Mouse (Mus musculus): ENCODE data around the gene Rab11fip4. TPM values are rescaled to one million over a fixed set of nuclear protein-coding genes. Genes with fewer than 3 reads are reported as not detected.

Rab11fip4 gene
- total RNA-seq, 2 experiments from 2014 or later, result 169 to 172 TPM

DNA sequence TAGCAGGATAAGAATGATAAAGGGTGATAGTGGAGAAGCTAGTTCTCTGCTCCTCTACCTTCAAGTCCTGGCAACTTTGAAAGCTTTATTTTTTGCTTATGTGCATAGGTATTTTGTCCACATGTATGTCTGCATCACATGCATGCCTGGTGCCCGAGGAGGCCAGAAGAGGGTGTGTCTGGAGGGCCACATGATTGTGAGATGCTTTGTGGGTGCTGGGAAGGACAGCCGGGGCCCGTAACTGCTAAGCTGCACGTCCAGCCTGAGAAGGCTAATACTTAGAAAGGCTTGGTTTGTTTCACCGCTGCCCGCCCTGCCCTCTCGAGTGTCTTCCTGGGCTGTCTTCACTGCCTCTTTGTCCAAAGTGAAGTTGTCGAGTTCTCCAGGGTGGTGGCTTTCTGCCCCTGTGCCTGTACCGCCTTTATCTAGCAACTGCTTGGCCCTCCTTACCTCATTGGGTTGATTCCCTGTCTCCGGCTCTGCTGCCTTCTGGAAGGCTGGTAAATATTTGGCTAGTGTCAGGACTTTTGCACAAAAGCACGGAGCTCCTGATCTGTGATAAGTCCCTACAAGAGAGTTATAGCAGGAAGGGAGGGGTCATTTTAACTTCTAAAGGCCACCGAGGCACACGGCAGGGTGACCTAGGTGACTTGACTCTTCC lies 123.2 kb downstream of the Rab11fip4 start:
- DNase-seq, result no peak

DNA sequence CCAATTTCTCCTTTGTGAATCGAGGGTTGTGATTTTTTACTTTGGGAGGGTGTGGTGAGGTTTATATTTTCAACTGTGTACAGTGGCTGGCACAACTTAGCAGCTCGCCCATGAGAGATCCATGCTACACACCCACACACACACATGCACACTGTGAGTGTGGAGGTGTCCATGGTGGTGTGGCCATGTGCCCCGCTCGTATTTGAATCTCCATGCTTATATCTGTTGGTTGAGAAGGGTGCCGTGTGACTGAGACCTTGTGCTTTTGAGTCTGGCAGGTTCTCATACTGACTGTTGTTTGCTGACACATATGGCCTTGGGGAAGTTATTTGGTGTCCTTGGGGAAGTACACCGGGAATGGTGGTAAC lies 123.7 kb downstream of the Rab11fip4 start:
- no peak for DNase-seq

- no peak for DNase-seq
Measured at GRCm38 (mm10) chr11:79715316-79715715, 124.3 kb downstream of the Rab11fip4 start.

- DNase-seq, result no peak
Measured at GRCm38 (mm10) chr11:79715733-79716452, 124.9 kb downstream of the Rab11fip4 start.

DNA sequence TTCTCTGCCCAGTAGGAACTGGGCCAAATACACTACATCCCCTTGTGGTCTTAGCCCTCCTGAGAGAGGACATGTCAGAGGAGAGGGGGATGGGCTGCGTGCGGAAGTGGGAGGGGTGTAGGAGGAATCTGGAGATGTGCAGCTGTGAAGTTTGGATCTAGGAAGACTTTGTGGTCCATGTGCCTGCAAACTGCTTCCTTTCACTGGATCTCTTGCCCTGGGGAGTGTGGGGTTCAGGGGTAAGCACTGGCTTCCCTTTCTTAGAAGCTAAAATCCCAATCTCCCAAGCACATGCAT lies 125.4 kb downstream of the Rab11fip4 start:
- DNase-seq, result no peak

GRCm38 (mm10) chr11:79717271-79717670 lies 126.3 kb downstream of the Rab11fip4 start:
- DNase-seq, result no peak

DNA sequence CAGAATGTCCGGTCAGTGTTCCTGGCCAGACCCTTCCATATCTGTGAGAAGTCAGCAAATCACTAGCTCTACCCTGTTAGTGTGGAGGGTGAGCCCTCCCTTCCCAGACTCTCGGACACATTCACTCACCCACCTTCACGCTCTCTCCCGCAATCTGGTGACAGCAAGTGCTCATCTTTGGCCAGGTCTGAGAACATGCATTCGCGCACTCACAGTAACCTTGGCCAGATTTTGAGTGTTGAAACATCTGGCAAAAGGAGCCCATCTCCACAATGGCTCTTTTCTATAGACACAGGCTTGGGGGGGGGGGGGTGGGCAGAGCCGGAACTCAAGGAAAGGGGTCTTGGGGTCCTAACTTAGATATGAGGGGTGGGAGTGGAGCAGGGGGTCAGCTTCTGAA lies 126.8 kb downstream of the Rab11fip4 start:
- no peak for DNase-seq

- no peak for DNase-seq
Measured at GRCm38 (mm10) chr11:79718202-79718601, 127.2 kb downstream of the Rab11fip4 start.

DNA sequence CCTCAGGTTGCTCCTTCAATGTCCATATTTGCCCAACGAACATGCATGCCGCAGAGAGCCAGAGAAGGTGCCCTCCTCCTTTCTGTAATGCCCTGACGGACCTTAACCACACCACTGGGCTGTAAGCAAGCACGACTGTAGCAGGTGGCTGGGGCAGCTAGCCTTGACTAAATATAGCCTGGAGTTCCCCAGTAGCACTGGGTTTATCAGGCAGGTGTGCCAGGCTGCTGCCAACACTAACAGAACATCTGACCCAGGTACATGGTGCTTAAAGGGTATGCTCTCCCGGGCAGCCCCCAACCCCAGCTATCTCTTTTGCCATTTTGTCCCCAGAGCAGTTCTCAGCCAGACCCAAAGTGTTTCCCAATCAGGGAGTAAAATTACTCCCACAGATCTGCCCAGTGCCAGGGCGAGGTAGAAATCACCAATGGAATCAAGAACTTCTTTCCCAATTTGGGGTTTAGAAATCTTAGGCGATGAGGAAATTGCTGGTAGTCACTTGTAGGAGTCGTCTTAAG lies 127.9 kb downstream of the Rab11fip4 start:
- DNase-seq, result no peak

DNA sequence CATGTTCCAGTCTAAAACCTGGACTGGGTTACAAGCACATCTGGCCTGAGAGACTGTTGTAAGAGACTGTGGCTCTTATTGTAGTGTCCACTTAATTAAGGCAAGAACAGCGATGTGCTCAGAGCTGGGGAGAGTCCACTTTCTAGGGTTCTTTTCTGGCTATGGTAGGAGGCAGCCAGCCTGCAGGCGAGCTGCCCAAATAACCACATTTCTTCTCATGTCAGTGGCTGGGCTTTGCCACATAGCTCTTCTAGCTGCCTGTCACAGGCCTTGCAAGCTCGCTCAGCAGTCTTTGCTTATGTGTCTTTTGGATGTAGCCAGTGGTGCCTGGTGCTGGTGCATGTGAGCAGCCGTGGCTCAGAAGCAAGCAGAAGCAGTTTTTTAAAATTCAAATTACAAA lies 129.7 kb downstream of the Rab11fip4 start:
- DNase-seq, result no peak

DNA sequence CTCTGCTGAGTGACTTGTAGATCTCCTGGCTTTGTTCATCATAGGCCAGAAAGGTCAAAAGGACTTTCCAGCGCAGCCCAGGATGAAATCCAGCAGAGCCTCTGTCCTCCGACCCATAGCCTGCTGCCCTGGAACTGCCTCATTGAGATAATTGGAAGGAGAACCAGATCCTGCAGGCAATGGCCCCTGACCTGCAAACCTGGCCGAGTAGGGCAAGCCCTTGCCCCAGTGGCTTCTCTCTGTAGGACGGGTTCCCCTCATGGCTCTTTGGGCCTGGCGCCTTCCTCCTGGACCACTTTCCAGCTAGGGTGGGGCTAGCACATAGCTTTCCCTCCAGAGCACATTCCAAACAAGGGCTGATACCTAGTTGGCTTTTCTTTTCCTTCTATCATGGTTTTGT lies 131.8 kb downstream of the Rab11fip4 start:
- no peak for DNase-seq

- DNase-seq, result no peak
Measured at GRCm38 (mm10) chr11:79725005-79725404, 134.0 kb downstream of the Rab11fip4 start.

DNA sequence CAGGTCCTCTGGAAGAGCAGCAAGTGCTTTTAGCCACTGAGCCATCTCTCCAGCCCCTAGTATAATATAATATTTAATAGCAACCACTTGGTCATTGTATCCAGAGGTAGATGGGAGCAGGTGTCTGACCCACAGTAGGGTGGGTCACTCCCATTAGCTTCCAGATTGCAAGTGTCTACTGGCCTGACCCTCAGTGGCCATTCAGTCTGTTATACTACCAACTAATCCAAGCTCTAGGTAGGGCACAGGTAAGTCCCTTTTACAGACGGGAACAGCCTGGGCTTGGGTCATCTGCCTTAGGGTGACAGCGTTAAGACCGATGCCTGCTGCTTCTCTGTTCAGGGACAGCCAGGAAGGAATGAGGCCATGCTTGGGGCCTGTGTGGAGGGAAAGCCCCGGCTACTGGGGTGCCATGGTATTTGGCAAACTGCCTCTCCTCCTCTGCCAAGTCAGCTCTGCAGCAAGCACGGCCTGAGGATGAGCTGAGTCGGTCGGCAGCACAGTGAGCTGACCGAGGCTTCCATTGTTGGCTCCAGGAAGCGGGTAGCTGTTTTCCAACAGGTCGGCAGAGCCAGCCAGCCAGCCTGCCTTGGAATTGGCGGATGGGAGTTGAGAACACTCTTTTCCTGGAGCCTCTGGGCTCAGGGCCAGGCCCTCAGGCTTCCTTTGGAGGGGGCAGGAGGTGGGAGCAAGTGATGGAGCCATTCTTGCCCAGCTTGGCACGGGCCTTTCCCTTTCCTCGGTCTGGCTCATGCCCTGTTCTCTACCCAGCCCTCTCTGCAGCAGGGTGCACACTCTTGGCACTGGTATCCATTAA lies 138.4 kb downstream of the Rab11fip4 start:
- peak; percentile 74 to 78 for DNase-seq

GRCm38 (mm10) chr11:79730462-79730861 lies 139.4 kb downstream of the Rab11fip4 start:
- no peak for DNase-seq

GRCm38 (mm10) chr11:79731476-79731875 lies 140.5 kb downstream of the Rab11fip4 start:
- DNase-seq, result no peak

DNA sequence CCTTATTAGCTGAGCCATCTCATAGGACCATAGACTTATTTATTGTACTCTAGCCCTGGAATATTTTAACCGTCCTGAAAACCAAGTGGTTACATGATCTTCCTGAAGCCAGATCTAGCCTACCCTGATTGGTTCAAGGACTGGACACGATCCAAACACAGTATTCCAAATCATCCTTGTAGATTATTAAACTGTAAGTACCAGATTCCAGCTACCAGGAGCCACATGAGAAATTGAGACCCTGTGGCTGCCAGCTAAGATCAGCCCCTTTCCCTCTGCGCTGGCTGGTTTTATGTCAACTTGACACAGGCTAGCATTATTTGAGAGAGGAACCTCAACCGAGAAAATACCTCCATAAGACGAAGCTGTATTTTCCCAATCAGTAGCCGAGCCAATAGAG lies 142.0 kb downstream of the Rab11fip4 start:
- DNase-seq, result no peak

- DNase-seq, result no peak
Measured at GRCm38 (mm10) chr11:79736232-79737006, 145.4 kb downstream of the Rab11fip4 start.

DNA sequence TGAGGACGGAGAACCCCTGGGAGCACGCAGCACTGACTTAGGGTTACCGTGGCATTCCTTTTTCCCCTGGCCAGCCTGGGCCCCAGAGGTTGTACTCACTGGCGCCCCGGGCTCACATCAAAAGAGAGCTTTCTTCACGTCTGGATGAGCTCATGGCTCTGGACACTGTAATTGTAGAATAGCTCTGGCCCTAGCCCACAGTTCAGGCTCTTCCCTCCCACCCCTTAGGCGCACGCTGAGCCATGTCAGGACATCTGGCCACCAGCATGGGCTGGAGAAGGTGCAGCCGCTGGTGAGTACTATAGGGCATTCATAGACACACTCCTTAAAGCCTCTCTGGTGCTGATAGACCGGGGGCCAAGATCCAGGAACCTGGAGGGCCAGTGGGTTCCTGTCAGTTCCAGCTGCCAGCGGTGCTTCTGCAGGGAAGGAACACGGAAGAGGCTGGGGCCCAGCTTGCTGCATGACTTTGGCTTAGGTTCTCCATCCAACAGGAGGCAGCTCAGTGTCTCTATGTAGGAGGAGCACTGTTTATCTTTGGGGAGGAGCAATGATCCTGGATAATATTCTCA lies 146.2 kb downstream of the Rab11fip4 start:
- no peak for DNase-seq

DNA sequence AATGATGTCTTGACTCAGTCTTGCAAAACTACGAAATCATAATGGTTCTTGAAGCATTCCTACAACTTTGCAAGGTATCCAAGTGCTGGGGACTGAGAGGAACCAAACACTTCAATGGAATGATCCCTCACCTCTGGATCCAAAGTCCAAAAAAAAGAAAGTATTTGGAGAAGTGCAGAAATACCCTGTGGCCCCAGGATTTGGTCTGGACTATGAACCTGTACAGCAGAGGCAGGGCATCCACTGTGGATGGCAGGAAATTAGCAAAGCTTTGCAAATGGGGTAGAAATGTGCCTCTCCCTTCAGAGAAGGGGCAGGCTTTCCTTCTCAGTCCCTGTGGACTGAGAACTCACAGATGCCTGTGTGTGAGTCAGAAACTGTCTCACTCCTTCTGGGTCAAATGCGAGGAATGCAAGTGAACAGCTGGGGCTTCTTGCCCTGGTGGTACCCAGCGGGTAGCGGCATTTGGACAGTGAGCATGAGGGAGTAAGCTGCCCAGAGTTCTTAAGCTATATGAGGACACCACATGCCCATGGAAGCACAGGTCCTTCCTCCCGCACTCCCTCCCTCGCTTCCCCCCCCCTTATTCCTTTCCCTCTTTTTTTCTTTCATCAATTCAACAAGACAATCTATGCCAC lies 147.0 kb downstream of the Rab11fip4 start:
- no peak for DNase-seq

DNA sequence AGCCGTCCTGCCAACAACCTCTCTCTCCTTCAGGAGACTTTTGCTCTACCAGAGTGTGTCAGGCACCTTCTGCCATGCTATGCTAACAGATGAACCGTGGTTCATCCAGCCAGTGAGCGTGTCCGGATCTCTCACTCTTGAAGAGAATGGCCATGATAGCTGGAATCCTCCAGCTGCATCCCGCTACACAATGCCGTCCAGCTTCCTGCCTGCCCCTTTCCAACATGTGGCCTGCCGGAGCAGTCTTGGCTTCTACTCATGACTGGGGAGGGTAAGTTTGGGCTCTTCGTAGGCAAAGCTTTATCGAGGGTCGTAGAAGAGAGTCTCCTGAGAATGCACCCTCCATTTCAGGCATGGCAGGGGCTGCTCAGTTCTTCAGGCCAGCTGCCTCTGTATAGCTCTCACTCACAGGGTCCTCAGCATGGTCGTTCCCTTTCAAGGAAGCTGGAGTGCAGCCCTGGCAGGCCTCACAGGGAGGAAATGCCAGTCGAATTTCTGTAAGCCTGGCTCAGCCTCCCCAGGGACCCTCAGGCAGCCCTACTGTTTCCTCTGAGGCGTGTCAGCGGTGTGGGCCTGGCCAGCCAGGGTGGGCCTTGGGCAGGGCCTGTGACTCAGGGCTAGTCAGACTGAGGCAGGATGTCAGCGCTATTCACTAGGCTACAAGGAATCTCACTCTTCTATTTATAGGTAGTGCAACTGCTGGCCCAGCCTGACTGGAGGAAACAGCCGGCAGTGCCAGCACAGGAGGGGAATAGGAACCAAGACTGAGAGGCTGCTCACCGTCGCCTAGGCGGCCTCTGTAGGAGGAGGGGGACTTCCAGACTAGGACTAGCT lies 147.9 kb downstream of the Rab11fip4 start:
- DNase-seq, result no peak
